In genomic region chr6:29204932-29205614, GRCm38 (mm10) we compare ENCODE assay signal across 9 mouse cellular contexts. TPM values are rescaled to one million over a fixed set of nuclear protein-coding genes. Genes with fewer than 3 reads are reported as not detected.
DNase-seq lines count a peak whose midpoint lies in the region; ATAC-seq and TF ChIP-seq lines count a peak whose summit lies in the region.
"Had no signal": no experiment of that assay in that cellular context is flagged by ENCODE, and none has a peak within 500 bp of the region (broad histone marks: within the 10 kb centered on the region; RNA-seq: fewer than 3 reads in every experiment).

No protein-coding gene starts in this region.

- H3K27me3 ChIP-seq in heart, embryonic 12.5 days (replicated peaks): 0 out of 2 replicates have a peak, but pooled peaks cover 5% of the 10 kb centered on the region
- H3K27me3 ChIP-seq in E14TG2a.4 (ENCODE audit: insufficient read depth, low read length): peaks cover 11% of the 10 kb centered on the region
- H3K27me3 ChIP-seq in kidney, embryonic 16.5 days (ENCODE audit: insufficient read depth, low read length): no peaks in the 10 kb centered on the region
- H3K27me3 ChIP-seq: liver, embryonic 13.5 days had no signal

- no peak overlapping the region for H3K9ac ChIP-seq in heart, embryonic 12.5 days
- H3K9ac ChIP-seq in kidney, embryonic 16.5 days (replicated peaks; ENCODE audit: low read length): no peak overlapping the region
- H3K9ac ChIP-seq: liver, embryonic 13.5 days had no signal

- ATAC-seq in heart, embryonic 12.5 days (ENCODE audit: insufficient number of reproducible peaks, low FRiP score): no peak
- ATAC-seq in kidney, embryonic 16.5 days (ENCODE audit: low FRiP score, low TSS enrichment): peak; percentile 28; the same call in 1 of the 2 replicates

- H3K4me3 ChIP-seq in heart, embryonic 12.5 days: no peak overlapping the region
- peak overlapping the region; percentile 60 for H3K4me3 ChIP-seq in E14TG2a.4 (replicated peaks; ENCODE audit: low read length)
- H3K4me3 ChIP-seq in kidney, embryonic 16.5 days (ENCODE audit: low read length): no peak overlapping the region
- H3K4me3 ChIP-seq: liver, embryonic 13.5 days had no signal

- DNase-seq in heart, adult 18-20 months: peak; percentile 52 to 77
- peak; percentile 42 to 55 for DNase-seq in cerebellum, postnatal 25 days
- peak; percentile 60 for DNase-seq in heart, adult 8-10 months (ENCODE audit: low spot score)
- peak; percentile 69 for DNase-seq in mesoderm, embryonic 11.5 days (ENCODE audit: low read depth, low spot score)
- DNase-seq in yolk sac, embryonic 10.5 days (ENCODE audit: low spot score): peak; percentile 34
- DNase-seq: liver, embryonic 13.5 days had no signal

- H3K27ac ChIP-seq in heart, embryonic 12.5 days (ENCODE audit: poor library complexity, severe bottlenecking): no peak overlapping the region
- H3K27ac ChIP-seq in kidney, embryonic 16.5 days (ENCODE audit: low read length): no peak overlapping the region
- H3K27ac ChIP-seq: liver, embryonic 13.5 days had no signal

- H3K9me3 ChIP-seq in heart, embryonic 12.5 days (replicated peaks): no peaks in the 10 kb centered on the region
- H3K9me3 ChIP-seq in E14TG2a.4 (ENCODE audit: low read length): no peaks in the 10 kb centered on the region
- no peaks in the 10 kb centered on the region for H3K9me3 ChIP-seq in kidney, embryonic 16.5 days (ENCODE audit: low read length)
- H3K9me3 ChIP-seq: liver, embryonic 13.5 days had no signal

- H3K4me2 ChIP-seq in heart, embryonic 12.5 days: no peak overlapping the region
- H3K4me2 ChIP-seq in kidney, embryonic 16.5 days (replicated peaks; ENCODE audit: low read depth, low read length): no peak overlapping the region
- H3K4me2 ChIP-seq: liver, embryonic 13.5 days had no signal

- no peaks in the 10 kb centered on the region for H3K4me1 ChIP-seq in heart, embryonic 12.5 days (replicated peaks)
- H3K4me1 ChIP-seq in E14TG2a.4 (replicated peaks; ENCODE audit: low read depth, low read length): peaks cover 45% of the 10 kb centered on the region
- H3K4me1 ChIP-seq in kidney, embryonic 16.5 days (ENCODE audit: insufficient read depth, low read length): 0 out of 2 replicates have a peak, but pooled peaks cover under 1% of the 10 kb centered on the region

- peak; percentile 99 for TF ChIP-seq CTCF in E14TG2a.4 (conservative IDR thresholded peaks at IDR 0.05; ENCODE audit: low read length)

- peaks cover 56% of the 10 kb centered on the region for H3K36me3 ChIP-seq in heart, embryonic 12.5 days
- peaks cover 57% of the 10 kb centered on the region for H3K36me3 ChIP-seq in E14TG2a.4 (ENCODE audit: insufficient read depth, low read length)
- peaks cover 22% of the 10 kb centered on the region for H3K36me3 ChIP-seq in kidney, embryonic 16.5 days (ENCODE audit: insufficient read depth, low read length)

- WGBS in heart, embryonic 12.5 days: 56% methylated on average over 15 of the region's 15 CpGs
- WGBS in kidney, embryonic 16.5 days: 55% methylated on average over 15 of the region's 15 CpGs

RNA-seq across cellular contexts. Expression of gene Impdh1, which starts 11.1 kb away (rescaled TPM):
- total RNA-seq in heart, adult 18-20 months (2021): 10 to 100 TPM; 18.8 to 19.6 TPM
- 39.5 and 40.8 TPM in 2 replicates for polyA plus RNA-seq in heart, embryonic 12.5 days (2016; fragmentation: Nextera tagmentation; extraction: Ambion mirVana)
- 10 to 100 TPM; 16.5 to 24.0 (median 20.5) TPM for total RNA-seq in heart, adult 8-10 months (2022)
- polyA plus RNA-seq in kidney, embryonic 16.5 days (2015; fragmentation: Nextera tagmentation; extraction: Ambion mirVana): 49.1 and 50.3 TPM in 2 replicates

RNA-seq across cellular contexts. Expression of gene Prrt4, which starts 25.7 kb away (rescaled TPM):
- total RNA-seq in heart, adult 18-20 months (2021): 1 to 10 TPM; 1.3 to 1.7 TPM
- 3.0 and 3.1 TPM in 2 replicates for polyA plus RNA-seq in heart, embryonic 12.5 days (2016; fragmentation: Nextera tagmentation; extraction: Ambion mirVana)
- total RNA-seq in heart, adult 8-10 months (2022): 1 to 10 TPM; 2.2 to 3.2 (median 2.9) TPM
- 0.71 and 1.1 TPM in 2 replicates for polyA plus RNA-seq in kidney, embryonic 16.5 days (2015; fragmentation: Nextera tagmentation; extraction: Ambion mirVana)

RNA-seq across cellular contexts. Expression of gene Rbm28, which starts 40.3 kb away (rescaled TPM):
- total RNA-seq in heart, adult 18-20 months (2021): 10 to 100 TPM; 16.2 to 19.5 TPM
- 32.4 and 35.6 TPM in 2 replicates for polyA plus RNA-seq in heart, embryonic 12.5 days (2016; fragmentation: Nextera tagmentation; extraction: Ambion mirVana)
- total RNA-seq in heart, adult 8-10 months (2022): 10 to 100 TPM; 15.1 to 19.7 (median 18.9) TPM
- polyA plus RNA-seq in kidney, embryonic 16.5 days (2015; fragmentation: Nextera tagmentation; extraction: Ambion mirVana): 45.9 and 53.6 TPM in 2 replicates
